7 mouse cellular contexts compared by ENCODE assay signal in genomic region chr5:29569378-29570280, GRCm38 (mm10). TPM values are rescaled to one million over a fixed set of nuclear protein-coding genes. Genes with fewer than 3 reads are reported as not detected.
DNase-seq lines count a peak whose midpoint lies in the region; ATAC-seq lines count a peak whose summit lies in the region.

No protein-coding gene starts in this region.

- H3K4me3 ChIP-seq in brown adipose tissue, adult 24 weeks (ENCODE audit: insufficient read depth, low read depth, low read length): peak overlapping the region; percentile 83
- peak overlapping the region; percentile 62 for H3K4me3 ChIP-seq in forebrain, embryonic 15.5 days
- H3K4me3 ChIP-seq in limb, embryonic 13.5 days: peak overlapping the region; percentile 85
- H3K4me3 ChIP-seq in neural tube, embryonic 13.5 days: peak overlapping the region; percentile 66

- peak; percentile 52 for DNase-seq in right cerebral cortex, postnatal 14 days
- DNase-seq in right cerebral cortex, adult 2 months (ENCODE audit: low spot score in 2 of 2): no peak
- no peak for DNase-seq in cerebellum, postnatal 4 days (ENCODE audit: low spot score in 2 of 2)

- H3K36me3 ChIP-seq in forebrain, embryonic 15.5 days: 0 out of 2 replicates have a peak, but pooled peaks cover 2% of the 10 kb centered on the region
- peaks cover 22% of the 10 kb centered on the region for H3K36me3 ChIP-seq in limb, embryonic 13.5 days
- H3K36me3 ChIP-seq in neural tube, embryonic 13.5 days: peaks cover 9% of the 10 kb centered on the region; the same call in 1 of the 2 replicates

- peak; percentile 62 for ATAC-seq in forebrain, embryonic 15.5 days (replicated peaks)
- peak; percentile 85 for ATAC-seq in limb, embryonic 13.5 days (ENCODE audit: low FRiP score, low read depth)
- peak; percentile 84 for ATAC-seq in neural tube, embryonic 13.5 days (ENCODE audit: low read depth)

- H3K4me2 ChIP-seq in forebrain, embryonic 15.5 days (replicated peaks): peak overlapping the region; percentile 94
- H3K4me2 ChIP-seq in limb, embryonic 13.5 days (replicated peaks): peak overlapping the region; percentile 98
- peak overlapping the region; percentile 96 for H3K4me2 ChIP-seq in neural tube, embryonic 13.5 days

- H3K4me1 ChIP-seq in brown adipose tissue, adult 24 weeks (ENCODE audit: control insufficient read depth, insufficient read depth, insufficient read length, low read length): peaks cover 7% of the 10 kb centered on the region
- H3K4me1 ChIP-seq in forebrain, embryonic 15.5 days: peaks cover 23% of the 10 kb centered on the region
- peaks cover 16% of the 10 kb centered on the region for H3K4me1 ChIP-seq in limb, embryonic 13.5 days
- H3K4me1 ChIP-seq in neural tube, embryonic 13.5 days (replicated peaks): peaks cover 34% of the 10 kb centered on the region

- H3K9me3 ChIP-seq in forebrain, embryonic 15.5 days: no peaks in the 10 kb centered on the region
- H3K9me3 ChIP-seq in limb, embryonic 13.5 days: no peaks in the 10 kb centered on the region
- no peaks in the 10 kb centered on the region for H3K9me3 ChIP-seq in neural tube, embryonic 13.5 days

- peak overlapping the region; percentile 88 for H3K9ac ChIP-seq in forebrain, embryonic 15.5 days (replicated peaks)
- peak overlapping the region; percentile 85 for H3K9ac ChIP-seq in limb, embryonic 13.5 days
- peak overlapping the region; percentile 83 for H3K9ac ChIP-seq in neural tube, embryonic 13.5 days

- H3K27ac ChIP-seq in brown adipose tissue, adult 24 weeks (replicated peaks; ENCODE audit: low read depth, low read length): peak overlapping the region; percentile 55
- peak overlapping the region; percentile 96 for H3K27ac ChIP-seq in forebrain, embryonic 15.5 days (replicated peaks)
- H3K27ac ChIP-seq in limb, embryonic 13.5 days: peak overlapping the region; percentile 91
- H3K27ac ChIP-seq in neural tube, embryonic 13.5 days (replicated peaks): peak overlapping the region; percentile 93

- H3K27me3 ChIP-seq in forebrain, embryonic 15.5 days: no peaks in the 10 kb centered on the region
- no peaks in the 10 kb centered on the region for H3K27me3 ChIP-seq in limb, embryonic 13.5 days
- H3K27me3 ChIP-seq in neural tube, embryonic 13.5 days: 0 out of 2 replicates have a peak, but pooled peaks cover 4% of the 10 kb centered on the region

- 1% methylated on average over 63 of the region's 67 CpGs for WGBS in forebrain, embryonic 15.5 days
- WGBS in limb, embryonic 13.5 days: 3% methylated on average over 67 of the region's 67 CpGs
- 2% methylated on average over 67 of the region's 67 CpGs for WGBS in neural tube, embryonic 13.5 days

RNA-seq across cellular contexts. Expression of gene Ube3c, which starts 0.6 kb away (rescaled TPM):
- 18.5 and 22.0 TPM in 2 replicates for polyA plus RNA-seq in brown adipose tissue, adult 24 weeks (2012; ENCODE audit: insufficient read depth, insufficient read length, missing spikeins)
- 40.0 and 40.2 TPM in 2 replicates for polyA plus RNA-seq in forebrain, embryonic 15.5 days (2015; fragmentation: Nextera tagmentation; extraction: Ambion mirVana)
- polyA plus RNA-seq in limb, embryonic 13.5 days (2015; fragmentation: Nextera tagmentation; extraction: Ambion mirVana): 24.6 and 26.7 TPM in 2 replicates
- polyA plus RNA-seq in neural tube, embryonic 13.5 days (2015; fragmentation: Nextera tagmentation; extraction: Ambion mirVana): 36.2 and 36.7 TPM in 2 replicates
